Mouse (Mus musculus) thymus, postnatal 10 days (tissue): Measurements from ENCODE around the gene Cxadr.
A peak's percentile ranks its signal among the peaks of the same experiment; 100 is the strongest.
"Not testable (repeated sequence)": the region's sequence is repeated elsewhere in the genome, so short reads cannot be mapped to it uniquely, and the experiment has no call there.

Experiments
- DNase-seq, 2 experiments: peaks; one replicate each; pipeline ENCODE4 v3.0.0; 2021; ENCODE audit warnings: low spot score in 2 of 2

The Cxadr gene

GRCm38 (mm10) chr16:78364554-78364953 lies 63.3 kb downstream of the Cxadr start:
- not testable (repeated sequence) for DNase-seq

GRCm38 (mm10) chr16:78371491-78372046 lies 70.3 kb downstream of the Cxadr start:
- no peak for DNase-seq

GRCm38 (mm10) chr16:78372786-78373185 lies 71.5 kb downstream of the Cxadr start:
- no peak for DNase-seq

GRCm38 (mm10) chr16:78373743-78374142 lies 72.5 kb downstream of the Cxadr start:
- peak; percentile 10 to 33 for DNase-seq

- DNase-seq, result peak; percentile 9 to 14
These were observed 73.9 kb downstream of the Cxadr start for GRCm38 (mm10) chr16:78375222-78375621.

- DNase-seq, result peak; percentile 56 to 66
These were observed 74.8 kb downstream of the Cxadr start for GRCm38 (mm10) chr16:78375821-78376691.

- DNase-seq, result peak; percentile 85 to 92
These were observed 75.7 kb downstream of the Cxadr start, which contains the start of gene Btg3 for GRCm38 (mm10) chr16:78376745-78377570. Gene Btg3 (minus strand): TSS chr16:78377192.

GRCm38 (mm10) chr16:78378493-78378892 lies 77.2 kb downstream of the Cxadr start:
- no peak for DNase-seq

- DNase-seq, result no peak
These were observed 87.8 kb downstream of the Cxadr start for GRCm38 (mm10) chr16:78389122-78389521.

- no peak for DNase-seq
These were observed 88.7 kb downstream of the Cxadr start for GRCm38 (mm10) chr16:78389986-78390385.

GRCm38 (mm10) chr16:78391354-78391753 lies 90.1 kb downstream of the Cxadr start:
- DNase-seq, result no peak

- DNase-seq, result no peak
These were observed 97.4 kb downstream of the Cxadr start for GRCm38 (mm10) chr16:78398734-78399133.

- DNase-seq, result no peak
These were observed 98.1 kb downstream of the Cxadr start for GRCm38 (mm10) chr16:78399423-78399822.

- DNase-seq, result no peak
These were observed 101.0 kb downstream of the Cxadr start for GRCm38 (mm10) chr16:78402316-78402715.

GRCm38 (mm10) chr16:78406657-78407056 lies 105.4 kb downstream of the Cxadr start:
- DNase-seq, result no peak

GRCm38 (mm10) chr16:78407855-78408254 lies 106.6 kb downstream of the Cxadr start:
- no peak for DNase-seq
